Mouse (Mus musculus) WW6 (cell line): ENCODE results near the gene Csmd2.

Experiments used
- DNase-seq: peaks from one replicate; pipeline ENCODE4 v3.0.0-alpha.2; 2013; ENCODE audit warnings: low read depth, low spot score

Csmd2 gene

DNA sequence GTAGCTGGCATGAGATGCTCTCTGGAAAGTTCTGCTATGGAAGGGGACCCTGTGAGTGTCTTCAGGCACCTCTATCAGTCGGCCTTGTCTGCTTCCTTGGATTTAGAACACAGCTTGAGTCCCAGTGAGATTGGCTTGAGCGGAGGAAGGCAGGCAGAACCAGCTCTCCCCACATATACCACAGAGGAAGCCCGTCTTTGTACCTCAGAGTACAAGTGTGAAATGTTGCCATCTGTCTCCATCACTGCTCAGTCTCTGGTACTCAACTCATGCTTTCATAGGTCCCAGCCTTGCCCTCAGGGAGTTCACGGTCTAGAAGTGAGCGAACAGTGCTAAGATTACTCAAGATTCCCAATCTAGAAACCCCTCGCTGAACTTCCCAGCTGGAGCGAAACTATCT is 352.8 kb downstream of the Csmd2 start:
- DNase-seq, result no peak

DNA sequence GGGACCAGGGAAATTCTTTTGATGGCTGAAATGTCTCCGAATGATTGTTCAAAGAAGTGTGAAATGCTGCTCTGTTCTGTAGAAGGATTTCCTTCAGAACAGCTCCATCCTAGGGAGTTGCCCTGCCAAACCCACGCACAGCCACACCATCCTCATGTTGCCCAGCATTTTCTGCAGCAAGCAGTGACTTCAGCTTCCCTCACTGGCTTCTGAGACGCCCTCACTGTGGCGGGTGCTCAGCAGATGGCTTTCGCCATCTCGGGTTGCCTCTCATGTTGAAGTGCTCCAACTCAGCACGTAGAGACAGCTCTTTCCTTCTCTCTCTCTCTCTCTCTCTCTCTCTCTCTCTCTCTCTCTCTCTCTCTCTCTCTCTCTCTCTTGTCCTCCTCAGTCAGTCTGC is 353.7 kb downstream of the Csmd2 start:
- no peak for DNase-seq

- DNase-seq, result no peak
These were observed 354.6 kb downstream of the Csmd2 start for GRCm38 (mm10) chr4:128342208-128342607.

DNA sequence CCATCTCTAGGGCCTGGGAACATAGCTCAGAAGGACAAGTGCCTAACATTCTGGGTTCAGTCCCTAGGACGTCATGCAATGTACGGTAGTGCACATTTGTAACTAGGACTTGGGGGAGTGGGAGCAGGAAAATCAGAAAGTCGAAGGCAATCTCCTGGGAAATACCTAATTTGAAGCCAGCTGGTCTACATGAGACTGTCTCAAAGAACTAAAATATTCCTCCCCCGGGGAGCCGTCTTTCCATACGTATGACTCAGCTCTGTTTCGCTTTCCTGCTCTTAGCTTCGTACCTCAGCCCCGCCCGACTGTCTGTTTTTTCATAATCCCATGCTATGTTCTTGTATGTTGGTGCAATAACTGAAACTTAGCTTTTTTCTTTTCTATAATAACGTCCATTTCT is 371.1 kb downstream of the Csmd2 start:
- no peak for DNase-seq

DNA sequence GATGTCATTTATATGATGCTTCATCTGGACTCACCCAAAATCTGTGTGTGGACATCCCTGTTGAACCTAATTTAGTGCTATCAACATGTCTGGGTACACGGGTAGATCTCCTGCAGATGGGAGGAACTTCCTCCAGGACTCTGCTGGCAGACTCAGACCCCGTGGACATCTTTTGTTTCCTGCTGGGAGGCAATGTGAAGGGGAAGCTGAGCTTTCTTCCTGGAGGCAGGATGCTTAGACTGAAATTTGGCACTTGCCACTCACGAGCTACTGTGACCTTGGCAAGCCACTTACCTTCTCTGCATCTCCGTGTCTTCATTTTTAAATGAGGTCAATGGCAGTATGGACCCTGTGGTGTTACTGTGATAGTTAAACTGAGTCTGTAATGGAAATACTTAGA is 378.2 kb downstream of the Csmd2 start:
- DNase-seq, result no peak

DNA sequence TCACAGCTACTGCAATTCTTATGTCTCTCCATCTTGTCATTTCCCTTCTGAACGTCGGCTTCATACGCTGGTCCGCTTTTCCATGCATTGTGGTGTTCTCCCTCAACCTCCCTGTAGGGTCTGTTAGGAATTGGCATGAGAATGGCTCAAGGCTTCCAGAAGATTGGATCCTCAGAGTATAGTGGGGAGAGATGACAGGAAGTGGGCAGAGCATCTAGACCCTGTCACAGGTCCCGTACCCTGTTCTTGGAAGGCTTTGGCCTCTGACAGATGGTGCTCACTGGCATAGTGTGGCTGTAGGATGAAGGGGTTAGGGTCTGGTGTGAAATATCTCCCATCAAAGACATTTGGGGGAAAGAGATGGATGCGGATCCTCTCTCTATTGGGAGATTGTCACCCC is 380.4 kb downstream of the Csmd2 start:
- no peak for DNase-seq

- no peak for DNase-seq
These were observed 384.1 kb downstream of the Csmd2 start for GRCm38 (mm10) chr4:128371766-128372165.

- no peak for DNase-seq
These were observed 385.5 kb downstream of the Csmd2 start for GRCm38 (mm10) chr4:128373196-128373595.

GRCm38 (mm10) chr4:128374051-128374450 is 386.4 kb downstream of the Csmd2 start:
- no peak for DNase-seq

DNA sequence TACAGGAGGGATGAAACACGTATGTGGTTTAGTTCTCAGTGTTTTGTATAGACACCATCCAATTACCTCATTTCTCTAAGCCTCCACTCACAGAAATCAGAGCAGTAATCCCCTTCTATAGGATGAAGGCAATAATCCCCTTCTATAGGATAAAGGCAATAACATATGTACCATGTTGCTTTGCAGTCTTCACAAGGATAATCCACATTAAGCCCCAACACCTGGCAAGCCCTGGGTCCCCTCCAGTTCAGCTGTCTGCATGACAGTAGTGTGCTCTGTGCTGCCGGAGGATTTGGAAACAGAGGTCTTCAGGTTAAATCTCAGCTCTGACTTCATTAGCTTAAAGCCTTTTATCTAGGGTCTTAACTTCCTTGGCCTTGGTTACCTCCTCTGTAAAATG is 391.3 kb downstream of the Csmd2 start:
- DNase-seq, result no peak

DNA sequence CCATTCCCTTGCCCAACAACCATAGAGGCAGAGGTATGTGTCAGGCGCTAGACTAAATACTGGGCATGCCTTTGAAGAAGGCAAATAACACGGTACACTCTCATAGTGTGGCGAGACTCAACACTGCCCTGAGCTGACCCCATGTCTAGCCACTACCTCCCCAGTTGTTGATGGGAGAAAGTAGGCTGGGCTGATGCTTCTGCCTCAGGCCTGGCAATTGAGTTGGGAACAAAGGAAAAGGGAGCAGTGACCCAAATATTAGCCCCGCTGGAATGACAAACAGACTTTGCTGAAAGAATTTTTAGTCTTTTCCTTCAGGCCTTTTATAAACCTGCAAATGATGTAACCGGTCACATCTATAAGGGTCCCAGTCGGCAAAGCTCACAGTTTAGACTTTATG is 393.7 kb downstream of the Csmd2 start:
- no peak for DNase-seq

DNA sequence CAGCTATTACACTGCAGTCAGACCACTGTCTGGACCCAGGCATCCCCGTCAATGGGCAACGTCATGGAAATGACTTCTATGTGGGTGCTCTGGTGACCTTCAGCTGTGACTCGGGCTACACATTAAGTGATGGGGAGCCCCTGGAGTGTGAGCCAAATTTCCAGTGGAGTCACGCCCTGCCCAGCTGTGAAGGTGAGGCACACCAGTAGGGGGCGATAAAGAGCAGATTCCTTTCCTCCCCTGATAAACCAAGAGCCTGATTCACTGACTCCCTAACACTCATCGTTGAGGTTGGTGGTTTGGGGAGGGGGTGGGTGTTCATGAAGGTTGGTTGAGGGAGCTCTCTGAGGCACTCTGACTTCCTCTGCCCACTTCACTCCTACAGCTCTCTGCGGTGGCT is 396.1 kb downstream of the Csmd2 start:
- no peak for DNase-seq

GRCm38 (mm10) chr4:128391484-128391883 is 403.8 kb downstream of the Csmd2 start:
- no peak for DNase-seq

GRCm38 (mm10) chr4:128392279-128392678 is 404.6 kb downstream of the Csmd2 start:
- DNase-seq, result no peak

- DNase-seq, result no peak
These were observed 406.2 kb downstream of the Csmd2 start for GRCm38 (mm10) chr4:128393864-128394263.

- DNase-seq, result no peak
These were observed 409.0 kb downstream of the Csmd2 start for GRCm38 (mm10) chr4:128396616-128397015.

DNA sequence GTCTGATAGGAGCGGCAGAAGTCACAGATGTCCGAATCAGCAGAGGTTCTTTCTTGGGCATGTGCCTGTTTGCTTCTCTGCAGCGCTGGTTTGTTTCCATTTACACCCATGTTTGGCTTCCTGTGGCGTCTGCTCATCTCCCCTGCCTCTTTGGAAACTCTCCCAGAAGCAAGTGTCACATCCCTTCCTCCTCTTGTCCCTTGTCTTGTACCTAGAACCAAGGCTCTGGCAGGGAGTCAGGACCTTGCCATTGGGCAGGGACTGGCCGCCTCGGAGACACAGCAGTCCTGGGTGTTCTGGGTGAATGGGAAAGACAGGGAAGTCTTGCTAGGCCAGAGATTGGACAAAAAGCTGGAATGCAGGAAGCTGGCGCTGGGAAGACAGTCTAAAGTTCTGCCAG is 410.1 kb downstream of the Csmd2 start:
- DNase-seq, result no peak

DNA sequence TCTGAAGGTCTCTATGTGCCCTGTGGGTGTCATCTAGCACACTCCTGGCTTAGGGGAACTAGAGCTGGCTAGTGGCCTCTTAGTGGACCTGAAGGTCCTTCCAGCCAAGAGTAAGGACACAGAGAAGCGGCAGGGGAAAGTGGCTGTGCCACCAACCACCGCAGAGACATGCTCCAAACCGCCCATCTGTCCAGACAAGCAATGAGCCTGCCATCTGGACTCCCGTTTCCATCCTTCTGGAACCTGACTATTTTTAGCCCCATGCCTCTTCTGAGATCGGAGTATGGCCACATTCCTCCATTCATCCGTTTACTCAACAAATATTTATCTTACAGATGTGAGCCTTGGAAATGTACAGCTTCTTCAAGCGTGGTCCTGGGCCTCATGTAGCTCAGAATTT is 411.3 kb downstream of the Csmd2 start:
- no peak for DNase-seq

- DNase-seq, result no peak
These were observed 412.4 kb downstream of the Csmd2 start for GRCm38 (mm10) chr4:128400016-128400415.

DNA sequence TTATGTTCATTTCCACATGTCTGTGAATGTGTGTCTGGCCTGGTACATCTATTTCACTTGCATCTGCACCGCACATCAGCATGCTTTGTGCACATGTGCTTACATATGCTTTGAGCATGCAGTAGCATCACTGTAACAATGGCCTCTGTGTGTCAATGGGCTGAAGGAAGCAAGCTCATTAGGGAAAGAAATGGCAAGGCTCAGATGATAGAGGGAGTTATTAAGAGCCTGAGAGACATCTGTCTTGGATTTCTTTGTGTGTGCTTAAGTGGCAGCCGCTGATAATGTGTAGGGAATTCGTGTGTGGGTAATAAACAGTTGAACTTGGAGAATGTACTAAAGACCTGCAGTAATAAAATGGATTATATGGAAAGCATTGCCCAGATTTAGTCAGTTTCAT is 413.9 kb downstream of the Csmd2 start:
- no peak for DNase-seq

DNA sequence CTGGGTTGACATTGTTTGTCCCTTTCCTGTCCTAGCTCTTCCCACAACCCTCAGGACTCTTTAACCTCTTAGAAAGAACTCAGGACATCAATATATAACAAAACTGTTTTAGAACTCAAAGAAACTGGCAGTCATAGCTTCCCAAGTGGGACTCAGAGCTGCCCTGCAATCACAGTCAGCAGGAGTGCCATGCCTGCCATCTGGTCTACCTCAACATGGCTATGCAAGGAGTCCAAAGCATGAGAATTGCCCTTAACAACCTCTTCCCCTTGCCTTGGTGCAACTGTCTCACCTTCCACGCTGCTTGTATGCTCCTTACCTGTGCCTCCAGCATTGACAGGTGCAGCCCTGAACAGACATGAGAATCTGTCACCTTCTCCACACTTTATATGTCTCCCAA is 415.0 kb downstream of the Csmd2 start:
- no peak for DNase-seq

DNA sequence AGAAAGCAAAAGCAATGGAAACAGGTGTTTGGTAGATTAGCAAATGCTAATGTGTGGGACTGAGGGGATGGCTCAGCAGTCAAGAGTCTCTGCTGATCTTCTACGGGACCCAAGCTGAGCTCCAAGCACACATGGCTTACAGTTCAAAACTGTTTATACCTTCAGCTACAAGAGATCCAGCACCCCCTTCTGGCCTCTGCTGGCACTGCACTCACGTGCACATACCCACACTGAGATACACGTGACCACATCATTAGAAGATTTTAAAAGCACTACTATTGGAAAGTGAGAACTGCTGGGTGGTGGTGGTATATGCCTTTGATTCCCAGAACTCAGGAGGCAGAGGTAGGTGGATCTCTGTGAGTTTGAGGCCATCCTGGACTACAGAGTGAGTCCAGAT is 417.9 kb downstream of the Csmd2 start:
- DNase-seq, result no peak

DNA sequence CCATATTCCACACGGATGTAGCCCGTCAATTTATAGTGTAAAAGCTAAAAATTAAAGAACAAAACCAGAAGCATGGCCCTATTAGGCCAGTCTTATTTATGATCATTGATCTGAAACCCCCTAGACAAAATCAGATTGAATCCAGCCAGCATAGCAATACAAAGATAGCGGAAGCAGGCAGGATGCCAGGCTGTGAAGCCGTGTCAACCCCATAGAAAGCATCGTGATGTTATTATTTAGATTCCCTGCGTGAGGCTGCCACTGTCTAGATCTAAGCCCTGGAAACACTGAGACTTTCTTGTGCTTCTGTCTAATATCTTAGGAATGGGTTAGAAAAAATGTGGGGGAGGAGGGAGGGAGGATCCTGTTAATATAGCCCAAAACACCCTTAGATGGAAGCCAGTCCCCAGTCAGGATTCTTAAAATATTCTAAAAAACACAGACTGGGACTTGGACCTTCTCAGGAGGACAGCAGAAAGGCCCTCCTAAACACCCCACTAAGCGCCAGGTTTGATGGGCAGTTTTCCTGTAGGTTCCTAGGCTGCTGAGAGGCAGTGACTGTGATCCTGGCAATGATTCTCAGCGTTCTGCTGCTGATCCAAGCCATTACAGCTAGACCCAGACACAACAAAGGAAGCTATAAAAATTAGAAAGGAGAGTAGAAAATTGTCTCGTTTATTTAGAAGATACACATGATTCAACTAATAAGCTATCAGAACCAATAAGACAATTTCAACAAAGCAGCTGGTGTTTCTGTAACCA is 419.6 kb downstream of the Csmd2 start:
- DNase-seq, result no peak
